Mouse (Mus musculus): ENCODE measurements around the gene Msto1.

DNA sequence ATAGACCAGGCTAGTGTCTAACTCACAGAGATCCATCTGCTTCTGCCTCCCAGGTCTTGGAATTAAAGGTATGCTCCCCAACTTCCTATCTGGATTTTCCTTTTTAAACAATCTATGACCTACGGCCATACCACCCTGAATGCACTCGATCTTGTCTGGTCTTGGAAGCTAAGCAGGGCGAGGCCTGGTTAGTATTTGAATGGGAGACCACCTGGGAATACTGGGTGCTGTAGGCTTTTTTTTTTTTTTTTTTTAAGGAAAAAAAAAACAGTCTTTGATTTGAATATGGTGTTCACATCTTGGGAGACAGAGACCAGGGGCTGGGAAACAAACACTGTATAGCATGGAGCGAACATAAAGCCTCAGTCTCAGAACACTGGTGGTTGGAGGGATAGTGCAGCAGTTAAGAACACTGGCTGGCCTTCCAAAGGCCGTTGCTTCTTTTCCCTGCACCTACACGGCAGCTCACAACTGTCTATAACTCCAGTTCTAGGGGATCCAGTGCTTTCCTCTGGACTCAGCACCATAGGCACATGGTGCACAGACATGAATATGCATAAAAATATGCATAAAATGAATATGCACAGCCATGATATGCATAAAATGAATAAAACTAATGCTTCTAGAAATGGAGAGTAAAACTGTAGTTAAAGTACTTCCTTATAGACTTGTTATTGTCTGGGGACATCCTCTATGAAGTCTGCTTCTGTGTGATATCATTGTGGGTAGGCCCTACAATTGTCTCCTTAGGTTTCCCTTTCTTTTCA lies 7.2 kb downstream of the Msto1 start:
- TF ChIP-seq POLR2A (IDR thresholded peaks at IDR 0.05; ENCODE audit: low read depth, low read length) = no peak
- TF ChIP-seq CTCF (IDR thresholded peaks at IDR 0.05; ENCODE audit: extremely low read depth, insufficient read depth, insufficient read length, insufficient replicate concordance) = no peak
